20 mouse cellular contexts compared by ENCODE assay signal in genomic region chr9:67529600-67529999, GRCm38 (mm10). TPM values are rescaled to one million over a fixed set of nuclear protein-coding genes. Genes with fewer than 3 reads are reported as not detected.
A peak's percentile ranks its signal among the peaks of the same experiment; 100 is the strongest.
DNase-seq lines count a peak whose midpoint lies in the region; ATAC-seq lines count a peak whose summit lies in the region.
"Had no signal": no experiment of that assay in that cellular context is flagged by ENCODE, and none has a peak within 500 bp of the region (broad histone marks: within the 10 kb centered on the region; RNA-seq: fewer than 3 reads in every experiment).

No protein-coding gene starts in this region.

- intact Hi-C loops in heart, postnatal 25 days (cut with DNase I), result no loop called here
- intact Hi-C loops in left cerebral cortex, postnatal 14 days (cut with DNase I), result no loop called here

- H3K4me1 ChIP-seq in embryonic facial prominence, embryonic 13.5 days, result peaks cover 9% of the 10 kb centered on the region
- H3K4me1 ChIP-seq in heart, embryonic 10.5 days, result peaks cover 36% of the 10 kb centered on the region

- DNase-seq in heart, adult 11 months, result peak; percentile 91
- DNase-seq in heart, postnatal 25 days (ENCODE audit: low spot score), result no peak
- no peak for DNase-seq in heart, embryonic 10.5 days (ENCODE audit: low spot score)
- peak; percentile 12 to 47 for DNase-seq in kidney, postnatal 25 days
- DNase-seq in layer of hippocampus, postnatal 10 days (ENCODE audit: low spot score in 2 of 2), result no peak
- no peak for DNase-seq in left cerebral cortex, postnatal 14 days (ENCODE audit: low spot score in 2 of 2)
- DNase-seq in layer of hippocampus, postnatal 14 days (ENCODE audit: low spot score in 2 of 2), result no peak
- DNase-seq: adrenal gland, adult 8-10 months; cerebellum, adult 9-10 months; layer of hippocampus, postnatal 36 days; liver; lung, adult 2 months; right cerebral cortex, adult 18-20 months; thymus, postnatal 36 days had no signal

- no peaks in the 10 kb centered on the region for H3K36me3 ChIP-seq in embryonic facial prominence, embryonic 13.5 days
- H3K36me3 ChIP-seq in heart, embryonic 10.5 days, result no peaks in the 10 kb centered on the region
- H3K36me3 ChIP-seq: forebrain, embryonic 10.5 days; hindbrain, embryonic 10.5 days; intestine, embryonic 15.5 days had no signal

- no peaks in the 10 kb centered on the region for H3K9me3 ChIP-seq in embryonic facial prominence, embryonic 13.5 days
- H3K9me3 ChIP-seq in heart, embryonic 10.5 days, result no peaks in the 10 kb centered on the region
- H3K9me3 ChIP-seq: forebrain, embryonic 10.5 days; hindbrain, embryonic 10.5 days; intestine, embryonic 15.5 days had no signal

- no peak overlapping the region for H3K4me2 ChIP-seq in embryonic facial prominence, embryonic 13.5 days
- H3K4me2 ChIP-seq: intestine, embryonic 15.5 days had no signal

- H3K9ac ChIP-seq in embryonic facial prominence, embryonic 13.5 days, result no peak overlapping the region
- H3K9ac ChIP-seq: intestine, embryonic 15.5 days had no signal

- ATAC-seq in embryonic facial prominence, embryonic 13.5 days (ENCODE audit: insufficient number of reproducible peaks, insufficient read depth, low FRiP score, low TSS enrichment, low read depth), result no peak
- ATAC-seq: intestine, embryonic 15.5 days had no signal

- peak overlapping the region; percentile 36; the same call in 1 of the 2 replicates for H3K27ac ChIP-seq in embryonic facial prominence, embryonic 13.5 days
- H3K27ac ChIP-seq in heart, embryonic 10.5 days, result peak overlapping the region; percentile 80
- H3K27ac ChIP-seq: forebrain, embryonic 10.5 days; hindbrain, embryonic 10.5 days; intestine, embryonic 15.5 days; stomach, postnatal 0 days had no signal

- WGBS in embryonic facial prominence, embryonic 13.5 days, result 68% methylated on average over 5 of the region's 5 CpGs
- 49% methylated on average over 5 of the region's 5 CpGs for WGBS in heart, embryonic 10.5 days

- no peaks in the 10 kb centered on the region for H3K27me3 ChIP-seq in embryonic facial prominence, embryonic 13.5 days
- H3K27me3 ChIP-seq in heart, embryonic 10.5 days (ENCODE audit: insufficient read depth, poor library complexity, severe bottlenecking), result no peaks in the 10 kb centered on the region
- H3K27me3 ChIP-seq: intestine, embryonic 15.5 days had no signal

- H3K4me3 ChIP-seq in embryonic facial prominence, embryonic 13.5 days, result no peak overlapping the region
- peak overlapping the region; percentile 16; the same call in 1 of the 2 replicates for H3K4me3 ChIP-seq in heart, embryonic 10.5 days
- H3K4me3 ChIP-seq: forebrain, embryonic 10.5 days; hindbrain, embryonic 10.5 days; intestine, embryonic 15.5 days had no signal

RNA-seq across cellular contexts. Expression of gene Tln2, which starts 29.9 kb away (rescaled TPM):
- total RNA-seq in heart, postnatal 25 days (2021), result 10 to 100 TPM; 89.4 to 91.5 TPM
- 38.9 and 43.4 TPM in 2 replicates for polyA plus RNA-seq in embryonic facial prominence, embryonic 13.5 days (2015; fragmentation: Nextera tagmentation; extraction: Ambion mirVana)
- polyA plus RNA-seq in heart, embryonic 10.5 days (2016; fragmentation: Nextera tagmentation; extraction: Ambion mirVana), result 34.7 and 53.3 TPM in 2 replicates
- 100 to 1,000 TPM; 106 to 110 TPM for total RNA-seq in layer of hippocampus, postnatal 10 days (2021)
- total RNA-seq in left cerebral cortex, postnatal 14 days (2021), result 100 to 1,000 TPM; 119 to 122 TPM
- total RNA-seq in layer of hippocampus, postnatal 14 days (2021), result 100 to 1,000 TPM; 112 to 130 TPM
- total RNA-seq: monocyte, adult 5-6 weeks had no signal

Comparison
In these comparisons a context has a peak if more than half of its experiments do, and no peak if none do; other contexts are left out.
1. DNase-seq: peak in heart, adult 11 months (single experiment) and kidney, postnatal 25 days (2 of 2); none in heart, postnatal 25 days (single experiment), heart, embryonic 10.5 days (single experiment), layer of hippocampus, postnatal 10 days (0 of 2), left cerebral cortex, postnatal 14 days (0 of 2) and layer of hippocampus, postnatal 14 days (0 of 2).